Mouse (Mus musculus) ZHBTc4 (cell line): ENCODE results near the gene Nr0b1.

ENCODE experiments used
- DNase-seq: peaks from one replicate; pipeline ENCODE4 v3.0.0-alpha.2; 2011; ENCODE audit warnings: low read depth, low spot score

The Nr0b1 gene

DNA sequence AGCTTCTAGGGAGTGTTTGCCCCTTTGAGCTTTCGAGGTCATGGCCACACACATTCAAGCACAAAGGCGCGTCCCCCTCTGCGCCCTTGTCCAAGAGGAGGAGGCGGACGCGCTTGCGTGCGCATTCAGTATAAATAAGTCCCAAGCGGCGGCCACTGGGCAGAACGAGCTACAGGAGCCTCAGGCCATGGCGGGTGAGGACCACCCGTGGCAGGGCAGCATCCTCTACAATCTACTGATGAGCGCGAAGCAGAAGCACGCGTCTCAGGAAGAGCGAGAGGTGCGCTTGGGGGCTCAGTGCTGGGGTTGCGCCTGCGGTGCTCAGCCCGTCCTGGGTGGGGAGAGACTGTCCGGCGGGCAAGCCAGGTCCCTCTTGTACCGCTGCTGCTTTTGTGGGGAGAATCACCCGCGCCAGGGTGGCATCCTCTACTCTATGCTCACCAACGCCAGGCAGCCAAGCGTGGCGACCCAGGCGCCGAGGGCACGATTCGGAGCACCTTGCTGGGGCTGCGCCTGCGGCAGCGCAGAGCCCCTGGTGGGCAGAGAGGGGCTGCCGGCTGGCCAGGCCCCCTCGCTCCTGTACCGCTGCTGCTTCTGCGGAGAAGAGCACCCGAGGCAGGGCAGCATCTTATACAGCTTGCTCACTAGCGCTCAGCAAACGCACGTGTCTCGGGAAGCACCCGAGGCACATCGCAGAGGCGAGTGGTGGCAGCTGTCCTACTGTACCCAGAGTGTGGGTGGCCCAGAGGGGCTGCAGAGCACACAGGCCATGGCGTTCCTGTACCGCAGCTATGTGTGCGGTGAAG lies at the start of gene Nr0b1:
Gene Nr0b1, plus strand, starts transcription at position 151 of the 806 bp plus-strand sequence.
- DNase-seq = peak; percentile 85

DNA sequence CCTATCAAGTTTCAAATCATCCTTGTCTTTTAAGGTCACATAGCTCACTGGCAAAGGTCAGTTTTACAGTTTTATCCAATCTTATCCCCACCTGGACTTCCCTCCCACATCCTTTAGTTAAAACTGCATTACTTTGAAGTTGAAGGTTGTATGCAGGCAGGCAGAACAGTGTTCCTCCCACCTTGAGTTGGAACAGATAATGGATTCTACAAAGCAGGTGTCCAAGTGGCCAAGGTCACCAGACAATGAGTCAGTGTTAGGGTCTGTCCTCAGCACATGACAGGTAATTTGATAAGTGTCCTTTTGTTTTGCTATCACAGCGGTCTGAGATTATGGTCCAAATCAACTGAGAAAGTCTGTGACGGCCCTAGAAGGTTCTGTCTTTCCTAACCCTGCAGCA lies 4.3 kb upstream of the Nr0b1 start:
- DNase-seq = peak; percentile 57

DNA sequence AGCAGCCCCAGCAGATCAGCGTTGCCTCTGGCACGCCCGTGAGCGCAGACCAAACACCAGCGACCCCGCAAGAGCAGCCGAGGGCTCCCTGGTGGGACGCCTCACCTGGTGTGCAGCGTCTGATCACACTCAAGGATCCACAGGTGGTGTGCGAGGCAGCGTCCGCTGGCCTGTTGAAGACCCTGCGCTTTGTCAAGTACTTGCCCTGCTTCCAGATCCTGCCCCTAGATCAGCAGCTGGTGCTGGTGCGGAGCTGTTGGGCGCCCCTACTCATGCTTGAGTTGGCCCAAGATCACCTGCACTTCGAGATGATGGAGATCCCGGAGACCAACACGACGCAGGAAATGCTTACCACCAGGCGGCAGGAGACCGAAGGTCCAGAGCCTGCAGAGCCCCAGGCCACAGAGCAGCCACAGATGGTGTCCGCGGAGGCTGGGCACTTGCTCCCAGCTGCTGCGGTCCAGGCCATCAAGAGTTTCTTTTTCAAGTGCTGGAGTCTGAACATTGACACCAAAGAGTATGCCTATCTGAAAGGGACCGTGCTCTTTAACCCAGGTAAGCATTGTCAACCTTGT lies 943 bp downstream of the Nr0b1 start:
- DNase-seq = peak; percentile 62

DNA sequence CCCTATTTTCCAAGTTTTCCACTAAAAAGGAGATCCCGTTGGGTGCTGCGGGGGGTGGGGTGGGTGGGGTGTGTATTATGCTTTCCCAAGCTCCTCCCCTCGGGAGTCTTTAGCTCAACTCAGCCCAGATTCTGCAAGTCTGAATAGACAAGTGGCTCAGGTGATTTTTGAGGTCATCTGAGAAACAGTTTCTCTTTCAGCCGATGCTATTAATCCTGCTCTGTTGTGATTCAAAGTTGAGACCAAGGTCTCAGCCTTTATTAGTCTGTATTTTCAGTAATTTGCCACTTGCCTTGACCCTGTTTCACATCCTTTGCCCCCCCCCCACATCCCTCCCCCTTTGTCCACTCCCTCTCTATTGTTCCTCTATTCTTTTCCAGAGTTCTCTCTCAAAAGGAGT lies 1.8 kb downstream of the Nr0b1 start:
- DNase-seq = peak; percentile 85

DNA sequence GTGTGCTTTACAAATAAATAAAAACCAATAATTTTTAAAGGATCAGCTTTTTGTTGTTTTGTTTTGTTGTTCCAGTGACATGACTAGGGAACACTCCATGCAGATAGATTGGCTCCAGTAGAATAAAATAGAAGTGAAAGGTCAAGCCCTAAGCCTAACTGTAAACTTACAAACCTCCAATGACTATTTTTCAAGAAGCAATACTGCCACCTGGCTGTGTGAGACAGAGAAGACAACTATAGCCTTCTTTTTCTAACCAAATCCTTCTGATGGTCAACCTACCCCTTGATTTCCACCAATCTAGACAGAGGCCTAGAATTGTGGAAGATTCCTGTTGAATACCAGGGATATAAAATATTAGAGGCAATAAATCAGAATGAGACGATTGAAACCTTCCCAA lies 45.7 kb downstream of the Nr0b1 start:
- no peak for DNase-seq
